Mouse (Mus musculus) kidney, adult 9 months (tissue): ENCODE measurements around the gene Letm1.

Source experiments
- DNase-seq: peaks from one replicate; pipeline ENCODE4 v3.0.0; 2022

The Letm1 gene

DNA sequence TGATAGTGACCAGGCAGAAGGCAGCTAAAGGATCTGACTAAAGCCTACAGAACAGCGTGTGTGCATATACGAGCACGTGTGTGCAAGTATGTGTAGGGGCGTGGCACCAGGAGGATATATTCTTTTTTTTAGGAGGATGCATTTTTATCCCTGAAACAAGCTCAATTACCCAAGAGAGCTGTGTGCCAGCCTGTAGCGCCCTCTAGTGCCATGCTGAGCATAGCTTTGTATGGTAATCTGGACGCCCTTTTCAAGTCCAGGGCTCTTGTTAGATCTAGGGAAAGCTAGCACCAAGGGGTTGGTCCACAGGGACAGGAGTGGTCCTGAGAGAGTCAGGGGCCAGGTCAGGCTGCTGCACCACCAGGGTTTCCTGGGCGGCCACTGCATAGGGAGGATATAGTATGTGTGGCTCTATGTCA, 44.7 kb downstream of the Letm1 start:
- DNase-seq, result peak; percentile 84

DNA sequence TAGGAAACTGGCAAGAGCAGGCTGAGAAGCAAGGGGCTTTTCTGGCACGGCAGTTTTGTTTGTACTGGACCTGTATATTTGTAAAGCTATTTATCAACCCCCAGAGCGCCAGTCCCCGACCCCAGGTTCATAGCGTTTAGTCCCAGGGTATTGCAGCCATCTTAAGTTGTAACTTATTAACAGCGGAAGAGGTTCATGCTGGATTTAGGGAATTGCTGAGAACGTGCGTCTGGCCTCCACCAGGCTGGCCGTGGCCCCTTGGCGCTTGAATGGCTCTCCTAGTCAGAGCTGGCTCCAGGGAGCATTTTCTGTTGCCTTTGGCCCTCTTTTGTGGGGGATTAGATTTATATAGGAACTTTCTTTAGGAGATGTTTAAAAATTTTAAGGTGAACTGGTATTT, 46.4 kb downstream of the Letm1 start:
- peak; percentile 66 for DNase-seq

DNA sequence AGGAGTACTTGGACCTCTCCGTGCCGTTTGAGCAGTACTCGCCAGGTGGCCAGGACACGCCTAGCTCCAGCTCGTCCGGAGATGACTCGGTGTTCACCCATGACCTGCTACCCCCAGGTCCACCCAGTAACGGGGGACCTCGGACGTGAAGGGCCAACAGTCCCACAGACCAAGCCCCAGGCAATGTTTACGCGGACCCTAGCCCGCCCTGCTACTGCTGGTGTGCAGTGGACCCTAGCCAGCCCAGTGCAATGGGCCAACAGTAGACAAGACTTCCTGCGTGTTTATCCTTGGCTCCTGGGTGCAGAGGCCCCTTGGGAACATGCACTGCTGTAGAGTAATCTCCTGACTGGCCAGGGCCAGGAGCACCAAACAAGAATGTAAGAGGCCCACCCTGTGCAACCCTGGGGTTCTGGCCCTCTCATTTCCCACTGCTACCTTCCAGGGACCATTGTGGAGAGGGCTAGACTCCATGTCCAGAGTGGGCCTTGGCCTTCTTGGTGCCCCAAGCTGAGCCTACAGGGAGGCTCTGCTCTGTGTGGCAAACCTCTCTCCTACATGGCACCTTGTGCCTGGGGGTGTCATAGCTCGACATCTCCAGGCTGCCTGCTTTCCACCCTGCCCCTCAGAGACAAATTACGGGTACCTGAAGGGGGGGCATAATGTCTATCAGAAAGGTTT, 47.1 kb downstream of the Letm1 start:
- peak; percentile 78 for DNase-seq

DNA sequence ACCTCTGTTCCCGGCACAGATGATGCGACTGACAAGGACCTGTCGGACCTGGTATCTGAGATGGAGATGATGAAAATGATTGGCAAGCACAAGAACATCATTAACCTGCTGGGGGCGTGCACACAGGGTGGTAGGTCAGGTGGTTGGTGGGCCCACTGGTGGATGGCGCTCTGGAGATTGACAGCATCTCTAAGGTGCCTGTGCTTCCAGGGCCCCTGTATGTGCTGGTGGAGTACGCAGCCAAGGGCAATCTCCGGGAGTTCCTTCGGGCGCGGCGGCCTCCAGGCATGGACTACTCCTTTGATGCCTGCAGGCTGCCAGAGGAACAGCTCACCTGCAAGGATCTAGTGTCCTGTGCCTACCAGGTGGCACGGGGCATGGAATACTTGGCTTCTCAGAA, 48.8 kb downstream of the Letm1 start:
- DNase-seq, result no peak

DNA sequence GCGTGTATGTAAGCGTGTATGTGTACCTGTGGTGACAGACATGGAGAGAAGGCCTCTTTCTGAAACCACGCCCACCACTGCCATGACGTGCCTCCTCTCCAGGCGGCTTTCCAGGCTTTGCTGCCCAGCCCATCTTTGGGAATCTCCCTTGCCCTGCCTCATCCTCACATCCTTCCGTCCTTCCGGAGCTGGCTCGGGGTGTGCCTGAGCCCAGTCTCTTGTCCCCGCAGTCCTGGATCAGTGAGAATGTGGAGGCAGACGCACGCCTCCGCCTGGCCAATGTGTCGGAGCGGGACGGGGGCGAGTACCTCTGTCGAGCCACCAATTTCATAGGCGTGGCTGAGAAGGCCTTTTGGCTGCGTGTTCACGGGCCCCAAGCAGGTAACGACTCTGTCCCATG, 51.6 kb downstream of the Letm1 start:
- DNase-seq, result no peak

DNA sequence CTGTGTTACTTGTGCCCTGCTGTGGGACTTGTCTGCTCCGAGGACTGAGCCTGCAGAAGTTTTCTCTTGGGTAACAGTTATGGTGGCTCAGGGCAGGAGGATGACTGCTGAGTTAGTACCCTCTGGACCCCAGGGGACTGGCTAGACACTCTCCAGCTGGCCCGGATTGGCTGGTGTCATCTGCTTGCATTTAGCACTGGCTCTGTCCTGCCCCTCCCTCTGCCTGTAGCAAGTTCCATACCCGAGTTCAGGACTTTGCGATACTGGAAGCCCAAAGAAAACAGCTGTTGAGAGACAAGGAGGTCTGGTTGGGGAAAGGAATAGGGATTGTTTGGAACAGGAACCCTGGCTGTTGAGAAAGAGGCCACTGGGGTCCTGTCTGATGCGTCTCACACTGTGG, 52.1 kb downstream of the Letm1 start:
- no peak for DNase-seq

DNA sequence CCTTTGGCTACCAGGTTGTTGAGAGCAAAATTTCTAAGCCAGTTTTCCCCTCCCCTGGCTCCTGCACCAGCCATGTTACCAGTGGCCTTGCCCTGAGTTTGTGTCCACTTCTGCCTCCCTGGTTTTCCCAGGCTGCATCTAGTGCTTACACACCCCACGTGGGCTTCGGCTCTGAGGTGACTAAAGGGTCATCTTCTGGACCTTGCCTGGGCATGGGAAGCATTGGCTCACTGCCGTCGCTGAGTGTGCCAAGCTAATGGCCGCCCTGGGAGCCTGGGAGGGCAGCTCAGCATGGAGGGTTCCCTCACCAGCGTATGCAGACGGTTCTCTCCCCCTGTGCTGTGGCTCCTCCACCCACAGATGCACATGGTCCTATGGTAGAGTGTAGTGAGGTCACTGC, 53.8 kb downstream of the Letm1 start:
- peak; percentile 93 for DNase-seq

DNA sequence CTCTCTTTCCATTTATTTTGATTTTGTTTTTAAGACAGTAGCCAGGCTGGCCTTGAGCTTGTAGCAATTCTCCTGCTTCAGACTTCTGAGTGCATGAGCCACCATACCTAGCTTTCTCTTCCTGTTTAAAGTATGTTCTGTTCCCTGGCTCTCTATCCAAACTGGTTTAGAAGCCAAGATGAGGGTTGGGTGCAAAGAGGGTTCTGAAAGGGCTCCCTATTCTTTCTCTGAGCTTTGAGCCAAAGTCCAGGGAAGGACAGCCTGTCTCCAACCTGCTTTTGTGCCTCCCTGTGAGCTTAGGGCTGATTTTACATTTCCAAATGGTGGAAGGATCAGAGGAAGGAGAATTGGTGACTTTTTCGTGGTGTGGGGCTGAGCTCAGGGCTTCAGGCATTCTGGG, 55.7 kb downstream of the Letm1 start:
- no peak for DNase-seq

DNA sequence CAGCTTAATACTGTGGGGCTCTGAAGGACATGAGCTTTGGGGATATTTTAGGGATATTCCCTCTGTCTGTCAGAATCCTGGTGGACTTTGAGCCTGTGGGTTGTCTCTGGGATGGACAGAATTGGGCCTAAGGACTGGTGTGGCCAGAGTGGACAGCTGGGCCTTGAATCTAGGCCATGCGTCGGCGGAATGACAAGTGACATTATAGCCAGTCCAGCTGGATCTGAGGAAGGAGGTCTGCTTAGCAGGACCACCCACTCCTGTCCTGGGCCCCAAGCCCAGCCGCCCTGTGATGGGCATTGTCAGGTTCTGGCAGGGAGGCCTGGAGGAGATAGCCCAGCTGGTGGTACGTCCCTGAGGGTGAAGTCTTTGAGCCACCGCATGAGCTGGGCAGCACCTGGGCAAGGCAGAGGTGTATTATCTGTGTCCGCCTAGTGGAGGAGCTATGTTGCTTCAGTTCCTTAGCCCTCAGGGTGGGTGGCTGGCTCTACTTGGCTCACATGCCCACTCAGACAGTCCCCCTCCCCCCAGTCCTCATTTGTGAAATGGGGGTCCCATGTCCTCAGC, 56.5 kb downstream of the Letm1 start:
- no peak for DNase-seq

DNA sequence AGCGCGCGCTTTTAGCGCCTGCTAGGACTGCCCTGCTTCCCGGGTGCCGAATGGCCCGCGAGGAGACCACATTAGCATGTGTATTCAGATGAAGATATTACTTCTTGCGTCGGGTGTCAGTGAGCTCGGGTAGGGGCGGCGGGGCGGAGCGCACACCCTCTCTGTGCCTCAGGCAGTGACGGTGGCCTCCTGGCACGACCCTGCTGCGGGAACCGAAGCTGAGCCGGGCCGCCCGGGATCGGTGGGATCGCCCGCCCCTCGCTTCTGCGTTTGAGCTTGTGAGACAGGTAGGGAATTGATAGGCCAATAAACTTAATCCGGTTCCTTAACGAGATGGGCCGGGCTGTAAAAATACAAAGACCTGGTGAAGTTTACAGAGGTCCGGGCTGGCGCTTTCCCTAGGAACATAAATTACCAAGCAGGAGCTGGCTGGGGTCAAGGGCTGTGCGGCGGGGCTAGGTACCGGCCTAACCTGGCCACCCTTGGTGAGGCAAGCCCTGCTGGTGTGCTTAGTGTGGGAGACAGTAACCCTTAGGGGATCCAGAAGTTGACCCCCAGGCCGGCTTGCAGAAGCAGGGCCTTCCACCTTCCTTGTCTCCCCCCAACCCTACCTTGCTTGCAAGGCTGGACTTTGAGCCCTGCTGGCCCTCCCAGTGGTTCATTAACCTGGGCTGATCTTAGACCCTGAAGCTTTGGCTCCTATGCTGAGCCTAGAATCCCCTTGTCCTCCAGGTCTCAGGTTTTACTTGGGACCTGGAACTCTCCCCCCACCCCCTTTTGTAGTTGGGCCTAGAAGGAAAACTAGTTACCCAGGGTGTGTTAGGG, 58.8 kb downstream of the Letm1 start:
- DNase-seq, result peak; percentile 90

DNA sequence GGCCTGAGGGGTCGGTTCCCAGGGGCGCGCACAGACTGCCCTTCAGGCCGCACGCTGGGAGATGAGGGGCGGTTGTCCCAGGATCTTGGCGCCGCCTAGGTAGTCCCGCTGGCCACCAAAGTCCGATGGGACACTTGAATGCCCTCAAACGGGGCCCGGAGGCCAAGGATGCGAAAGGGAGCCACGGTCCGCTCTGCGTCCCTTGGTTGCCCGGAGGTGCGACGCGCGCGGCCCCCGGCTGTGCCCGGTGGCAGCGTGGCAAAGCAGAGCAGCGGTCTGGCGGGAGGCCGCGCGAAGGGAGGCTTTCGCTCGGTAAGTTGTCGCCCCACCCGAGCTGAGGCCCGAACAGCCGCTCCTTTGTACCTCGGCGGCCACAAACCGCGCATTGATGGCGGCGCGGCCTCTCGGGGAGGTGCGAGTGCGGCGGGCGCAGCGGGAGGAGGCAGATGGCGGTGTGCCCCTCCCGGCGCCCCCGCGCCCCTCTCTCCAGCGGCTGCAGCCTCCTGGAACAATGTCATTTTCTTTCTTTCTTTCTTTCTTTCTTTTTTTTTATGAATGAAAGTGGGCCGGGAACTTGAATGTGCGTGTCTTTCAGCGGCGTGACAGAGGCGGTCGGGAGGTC, 59.5 kb downstream of the Letm1 start:
- peak; percentile 43 for DNase-seq

DNA sequence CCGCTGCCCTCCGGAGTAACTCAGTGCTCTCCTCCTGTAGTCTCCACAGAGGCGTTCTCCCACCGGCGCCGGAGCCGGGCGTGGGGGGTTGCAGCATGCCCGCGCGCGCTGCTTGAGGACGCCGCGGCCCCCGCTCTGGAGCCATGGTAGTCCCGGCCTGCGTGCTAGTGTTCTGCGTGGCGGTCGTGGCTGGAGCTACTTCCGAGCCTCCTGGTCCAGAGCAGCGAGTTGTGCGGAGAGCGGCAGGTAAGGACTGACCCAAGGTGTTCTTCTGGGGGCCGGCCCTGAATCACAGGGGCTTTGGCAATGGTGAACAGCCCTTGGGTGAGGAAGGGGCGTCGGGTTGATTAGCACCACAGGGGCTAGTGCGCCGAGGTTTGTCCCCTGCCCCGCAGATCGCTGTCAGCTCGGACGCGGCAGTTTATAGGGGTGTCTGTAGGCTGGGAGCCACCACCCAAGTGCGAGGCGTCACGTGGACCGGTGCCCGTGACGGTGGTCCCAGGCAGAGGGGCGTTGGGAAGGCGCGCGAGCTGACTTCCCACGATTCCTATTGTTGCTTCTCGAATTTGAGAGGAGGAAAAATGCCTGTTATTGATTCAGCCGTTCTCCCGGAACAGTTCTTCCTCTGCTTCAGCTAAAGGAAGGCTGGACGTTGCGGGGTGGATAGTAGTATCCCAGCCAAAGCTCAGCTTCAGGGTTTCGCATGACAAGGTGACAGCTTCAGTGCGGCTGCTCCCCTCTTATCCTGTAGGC, 60.2 kb downstream of the Letm1 start:
- no peak for DNase-seq

DNA sequence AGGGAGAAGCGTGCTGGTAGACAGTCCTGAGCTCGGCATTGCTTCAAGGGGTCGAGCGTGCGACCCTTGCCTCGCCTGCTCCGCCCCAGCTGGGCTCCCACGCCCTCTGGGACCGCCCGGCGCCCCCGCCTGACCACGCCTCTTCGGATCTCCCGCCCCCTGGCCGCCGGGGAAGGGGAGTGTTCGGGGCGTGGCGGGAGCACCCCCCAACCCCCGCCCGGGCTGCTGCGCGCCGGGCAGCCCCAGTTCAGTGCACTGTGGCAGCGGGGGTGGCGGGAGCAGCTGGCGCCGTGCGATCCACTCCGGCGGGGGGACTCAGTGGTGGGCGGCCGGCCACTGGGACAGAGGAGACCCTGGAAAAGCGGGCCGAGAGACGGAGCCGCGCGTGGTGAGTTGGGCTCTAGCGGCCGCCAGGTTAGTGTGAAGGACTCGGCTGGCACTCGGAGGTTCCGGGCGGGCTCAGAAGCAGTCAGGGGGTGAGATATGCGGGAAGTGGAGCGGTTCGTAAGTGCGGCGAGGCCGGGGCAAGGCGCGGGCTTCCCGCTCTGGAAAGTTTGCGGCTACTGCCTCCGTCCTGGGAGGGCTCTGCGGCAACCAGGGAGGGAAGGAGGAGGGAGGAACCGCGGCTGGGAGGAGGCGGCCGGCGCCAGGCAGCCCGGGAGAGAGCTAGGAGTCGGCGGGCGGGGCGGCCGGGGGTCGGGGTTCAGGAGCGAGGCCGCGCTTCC, 60.9 kb downstream of the Letm1 start, which contains the start of gene Fgfr3:
Gene Fgfr3, plus strand, starts transcription at position 134 of the 725 bp plus-strand sequence.
- peak; percentile 73 for DNase-seq

DNA sequence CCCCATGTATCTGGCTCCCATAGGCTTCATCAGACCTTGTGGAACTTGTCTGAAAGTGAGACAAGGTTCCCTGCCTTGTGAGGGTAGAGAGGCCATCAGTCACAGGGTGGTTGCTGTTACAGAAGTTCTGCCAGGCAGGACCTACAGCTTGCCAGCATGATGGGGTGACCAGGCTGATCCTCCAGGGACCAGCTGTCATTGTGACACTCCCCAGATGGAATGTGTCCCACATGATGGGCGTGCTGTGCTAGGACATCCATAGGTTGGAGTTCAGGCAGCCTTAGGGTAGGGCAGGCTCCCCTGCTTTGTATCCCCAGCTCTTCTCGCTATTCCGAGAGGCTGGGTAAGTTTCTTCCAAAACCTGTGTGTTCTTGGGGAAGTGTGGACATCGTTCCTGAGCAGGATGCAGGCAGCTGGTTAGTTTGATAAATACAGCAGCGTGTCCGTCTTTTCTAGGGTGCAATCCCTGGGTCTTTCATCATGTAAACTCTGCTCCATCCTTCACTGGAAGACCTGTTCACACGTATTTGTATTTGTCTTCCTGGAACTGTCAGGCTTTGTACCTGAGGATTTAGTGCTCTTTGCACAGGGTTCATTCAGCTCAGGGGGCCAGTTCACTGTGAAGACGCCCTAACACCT, 61.6 kb downstream of the Letm1 start:
- DNase-seq, result no peak

DNA sequence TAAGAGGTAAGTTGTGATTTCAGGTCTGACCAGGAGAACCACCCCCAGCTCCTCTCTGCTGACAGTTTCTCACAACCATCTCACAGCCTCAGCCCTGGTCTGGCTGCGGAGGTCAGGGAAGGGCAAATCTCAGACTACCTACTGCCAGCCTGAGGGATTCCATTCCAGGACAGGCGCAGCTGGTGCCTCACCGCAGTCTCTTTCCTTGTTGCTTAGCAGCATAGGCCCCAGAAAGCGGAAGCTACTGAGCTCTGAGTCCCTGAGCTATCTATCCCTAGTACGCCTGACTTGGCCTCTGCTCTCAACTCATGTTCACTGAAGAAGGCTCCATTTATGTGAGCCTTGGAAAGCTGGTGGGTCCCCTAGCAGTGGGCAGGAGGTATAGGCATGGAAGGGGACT, 64.2 kb downstream of the Letm1 start:
- DNase-seq, result no peak

DNA sequence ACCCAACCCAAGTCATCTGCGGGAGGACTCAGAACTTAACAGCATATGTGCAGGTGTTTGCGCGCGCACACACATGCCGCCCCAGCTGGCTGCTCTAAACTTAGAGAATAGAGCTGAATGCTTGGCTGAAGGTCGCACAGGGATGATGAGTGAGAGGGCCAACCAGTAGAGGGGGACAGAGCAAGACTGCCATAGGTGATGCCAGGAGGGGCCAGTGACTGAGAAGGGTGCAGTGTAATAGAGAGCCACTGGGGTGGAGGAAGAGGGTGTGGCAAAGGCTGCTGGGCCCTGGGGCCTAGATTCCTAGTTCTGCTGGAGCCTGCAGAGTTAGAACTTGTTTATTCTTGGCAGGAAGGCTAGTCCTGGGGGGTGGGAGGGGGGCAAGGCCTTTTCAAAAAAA, 66.2 kb downstream of the Letm1 start:
- no peak for DNase-seq

DNA sequence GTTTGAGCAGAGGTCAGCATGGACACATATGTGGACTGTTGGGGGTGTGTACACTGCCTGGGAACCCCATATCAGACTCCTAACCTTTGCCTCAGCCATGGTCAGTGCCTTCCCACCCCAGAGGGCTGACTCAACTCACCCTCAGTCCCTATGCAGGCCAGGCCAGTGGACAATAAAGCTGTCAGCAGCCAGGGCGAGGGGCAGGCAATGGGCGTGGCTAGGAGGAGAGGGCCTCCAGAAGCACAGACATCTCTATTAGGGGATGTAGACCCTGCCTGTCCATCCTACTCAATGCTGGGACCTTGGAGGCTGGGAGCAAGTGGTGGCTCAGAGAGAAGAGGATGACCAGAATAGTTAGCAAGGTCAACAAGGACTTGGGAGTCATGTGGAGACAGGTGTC, 67.4 kb downstream of the Letm1 start:
- DNase-seq, result no peak

DNA sequence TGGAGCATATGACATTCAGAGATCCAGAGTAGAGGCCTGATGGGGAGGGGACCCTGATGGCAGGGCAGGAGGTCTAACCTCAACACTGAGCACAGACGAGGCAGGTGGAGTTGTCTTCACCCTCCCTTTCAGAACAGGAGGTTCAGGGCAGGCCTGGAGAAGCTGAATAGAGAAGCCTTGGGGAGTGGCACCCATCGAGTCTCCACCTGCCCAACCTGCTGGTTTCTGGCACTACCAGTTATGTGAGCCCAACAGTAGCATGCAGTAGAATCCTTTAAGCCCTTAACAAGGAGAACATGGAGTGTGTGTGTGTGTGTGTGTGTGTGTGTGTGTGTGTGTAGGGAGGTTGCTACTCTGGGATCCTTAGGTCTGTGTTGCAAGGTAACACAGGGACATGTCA, 70.1 kb downstream of the Letm1 start:
- no peak for DNase-seq

DNA sequence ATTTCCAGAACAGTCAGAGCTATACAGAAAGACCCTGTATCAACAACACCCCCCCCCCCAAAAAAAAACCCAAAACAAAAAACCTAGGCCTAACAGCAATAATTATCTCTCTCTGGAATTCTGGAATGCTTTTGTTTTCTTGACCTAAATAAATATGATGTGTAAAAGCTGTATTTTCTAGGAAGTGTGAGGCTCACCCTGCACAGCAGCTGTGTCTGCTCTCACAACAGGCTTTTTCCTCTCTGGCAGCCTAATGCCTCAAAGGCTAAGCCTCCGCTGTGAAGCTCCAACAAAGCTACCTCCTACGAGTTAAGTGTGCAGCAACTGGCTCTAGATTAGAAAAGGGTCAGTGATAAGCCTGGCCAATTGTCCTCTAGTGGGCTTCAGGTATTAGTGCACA, 73.6 kb downstream of the Letm1 start:
- DNase-seq, result no peak

DNA sequence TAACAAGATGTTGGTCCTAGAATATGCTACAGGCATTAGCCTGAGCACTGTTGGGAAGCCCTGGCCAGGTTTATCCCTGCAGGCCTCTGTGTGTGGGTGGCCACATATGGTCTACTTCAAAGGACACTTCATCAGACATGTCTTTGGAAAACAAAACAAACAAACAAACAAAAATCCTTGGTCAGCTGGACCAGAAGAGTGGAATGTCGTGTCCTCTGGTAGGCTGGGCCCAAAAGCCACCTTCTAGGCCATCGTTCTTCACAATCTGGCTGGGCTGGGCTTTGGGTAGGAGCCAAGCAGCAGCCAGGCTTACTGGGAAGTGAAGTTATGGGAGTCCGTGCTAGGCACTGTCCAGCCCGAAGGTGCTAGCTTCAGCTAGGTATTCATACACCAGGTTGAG, 75.5 kb downstream of the Letm1 start:
- DNase-seq, result no peak

DNA sequence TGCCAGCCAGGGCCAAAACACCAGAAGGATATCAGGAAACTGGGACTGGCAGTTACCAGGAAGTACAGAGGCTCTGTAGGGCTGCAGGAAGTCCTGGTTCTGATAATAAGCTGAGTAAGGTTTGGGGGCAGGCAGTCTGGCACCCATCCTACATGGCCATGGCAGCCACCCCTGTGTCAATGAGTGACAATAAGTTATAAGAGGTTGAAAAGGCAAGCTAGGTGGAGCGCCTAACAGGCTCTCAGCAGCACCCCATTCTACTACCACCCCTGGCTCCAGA, 76.3 kb downstream of the Letm1 start:
- DNase-seq, result no peak
